Mouse (Mus musculus) urinary bladder, postnatal 14 days (tissue): ENCODE results near the gene Rere.
"Not testable (repeated sequence)": the region's sequence is repeated elsewhere in the genome, so short reads cannot be mapped to it uniquely, and the experiment has no call there.

Experiments
- DNase-seq: peaks from one replicate; pipeline ENCODE4 v3.0.0; 2021; ENCODE audit warnings: low spot score

Gene Rere

DNA sequence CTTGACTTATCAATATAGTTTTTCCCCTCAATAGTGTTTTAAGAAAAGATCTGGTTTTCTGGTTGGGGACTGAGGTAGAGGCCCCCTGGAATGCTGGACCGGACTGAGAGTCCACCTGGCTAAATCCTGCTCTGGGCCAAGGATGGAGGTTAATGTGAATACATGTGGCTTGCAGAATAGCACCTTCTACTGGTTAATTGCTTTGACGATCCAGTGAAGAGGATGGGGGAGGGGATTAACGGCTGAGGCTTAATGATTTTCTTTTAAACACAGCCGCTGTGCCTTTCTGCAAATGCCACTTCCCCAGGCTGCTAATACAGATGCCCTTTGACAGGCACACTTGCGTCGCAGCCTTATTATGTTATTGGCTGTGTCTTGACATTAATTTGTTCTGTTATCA lies 2.5 kb downstream of the Rere start:
- DNase-seq, result no peak

DNA sequence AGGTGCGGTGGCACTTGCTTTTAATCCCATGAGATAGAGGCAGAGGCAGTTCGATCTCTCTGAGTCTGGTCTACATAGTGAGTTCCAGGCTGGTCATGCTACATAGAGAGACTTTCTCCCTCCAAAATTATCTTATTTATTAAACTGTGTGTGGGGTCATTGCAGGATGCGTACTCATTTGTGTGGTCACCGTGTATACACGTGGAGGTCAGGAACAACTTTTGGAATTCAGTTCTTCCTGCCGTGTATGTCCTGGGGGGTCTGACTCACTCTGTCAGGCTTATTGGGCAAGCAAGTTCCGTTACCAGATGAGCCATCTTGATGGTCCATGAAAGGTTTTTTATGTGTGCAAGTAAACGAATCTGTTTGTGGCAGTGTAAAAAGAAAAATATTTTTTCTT lies 5.5 kb downstream of the Rere start:
- no peak for DNase-seq

GRCm38 (mm10) chr4:150287463-150287862 lies 6.0 kb downstream of the Rere start:
- not testable (repeated sequence) for DNase-seq

DNA sequence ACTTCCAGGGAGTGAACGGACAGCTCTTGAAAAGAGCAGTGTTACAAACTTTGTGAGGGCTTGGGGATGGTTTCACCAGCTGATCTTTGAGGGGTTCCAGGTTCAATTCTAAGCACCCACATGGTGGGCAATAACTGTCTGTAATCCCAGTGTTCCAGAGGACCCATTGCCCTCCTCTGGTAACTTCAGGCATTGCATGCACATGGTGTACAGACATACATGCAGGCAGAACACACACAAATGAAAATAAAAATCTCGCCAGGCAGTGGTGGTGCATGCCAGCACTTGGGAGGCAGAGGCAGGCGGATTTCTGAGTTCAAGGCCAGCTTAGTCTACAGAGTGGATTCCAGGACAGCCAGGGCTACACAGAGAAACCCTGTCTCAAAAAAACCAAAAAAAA lies 10.5 kb downstream of the Rere start:
- DNase-seq, result no peak

DNA sequence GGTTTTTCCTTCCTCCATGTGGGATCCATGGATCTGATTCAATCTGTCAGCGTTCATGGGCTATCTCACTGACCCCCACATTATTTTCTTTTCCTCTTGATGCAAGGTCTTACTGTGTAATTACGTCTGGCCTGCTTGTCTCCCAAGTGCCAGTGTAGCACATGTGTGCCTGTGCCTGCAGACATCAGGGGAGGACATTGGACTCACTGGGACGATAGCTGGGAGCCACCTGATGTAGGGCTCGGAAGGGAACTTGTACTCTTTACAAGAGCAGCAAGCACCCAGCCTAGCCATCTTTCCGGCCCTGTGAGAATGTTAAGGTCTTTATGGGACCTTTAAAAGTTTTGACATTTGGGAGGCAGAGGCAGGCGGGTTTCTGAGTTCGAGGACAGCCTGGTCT lies 13.4 kb downstream of the Rere start:
- DNase-seq, result no peak

- no peak for DNase-seq
Observed at GRCm38 (mm10) chr4:150295966-150296365, 14.5 kb downstream of the Rere start.

DNA sequence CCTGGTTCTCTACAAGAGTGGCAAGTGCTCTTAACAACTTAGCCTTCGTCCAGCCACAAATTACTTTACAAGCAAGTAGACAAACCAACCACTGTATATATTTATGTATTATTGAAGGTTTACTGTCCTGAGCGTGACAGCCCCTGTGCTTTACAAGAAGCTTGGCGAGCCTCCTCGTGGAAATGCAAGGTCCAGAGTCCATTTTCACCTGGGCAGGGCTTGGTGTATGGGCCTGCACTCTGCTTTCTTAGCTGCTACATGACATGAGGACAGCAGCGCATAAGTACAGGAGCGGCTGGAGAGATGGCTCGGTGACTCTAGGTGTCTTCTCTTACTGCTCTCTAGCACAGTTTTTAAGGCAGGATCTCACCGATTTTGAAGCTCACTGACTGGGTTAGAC lies 21.3 kb downstream of the Rere start:
- no peak for DNase-seq

- no peak for DNase-seq
Observed at GRCm38 (mm10) chr4:150306701-150307100, 25.3 kb downstream of the Rere start.

DNA sequence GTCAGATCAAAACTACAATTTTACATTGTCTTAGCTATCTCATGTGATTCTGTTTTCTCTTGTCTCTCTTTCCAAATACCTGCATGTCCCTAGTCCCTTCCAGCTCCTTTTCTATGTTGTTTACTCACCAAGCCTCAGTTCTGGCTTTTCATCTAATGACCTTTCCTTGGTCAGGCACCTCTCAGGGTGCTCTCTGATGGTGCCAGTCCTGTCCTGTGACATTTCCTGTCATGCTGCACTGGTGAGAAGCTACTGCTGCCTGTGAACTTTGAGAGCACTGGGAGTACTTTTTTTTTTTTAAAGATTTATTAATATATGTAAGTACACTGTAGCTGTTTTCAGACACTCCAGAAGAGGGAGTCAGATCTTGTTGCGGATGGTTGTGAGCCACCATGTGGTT lies 25.8 kb downstream of the Rere start:
- no peak for DNase-seq

GRCm38 (mm10) chr4:150311431-150311830 lies 30.0 kb downstream of the Rere start:
- DNase-seq, result no peak

DNA sequence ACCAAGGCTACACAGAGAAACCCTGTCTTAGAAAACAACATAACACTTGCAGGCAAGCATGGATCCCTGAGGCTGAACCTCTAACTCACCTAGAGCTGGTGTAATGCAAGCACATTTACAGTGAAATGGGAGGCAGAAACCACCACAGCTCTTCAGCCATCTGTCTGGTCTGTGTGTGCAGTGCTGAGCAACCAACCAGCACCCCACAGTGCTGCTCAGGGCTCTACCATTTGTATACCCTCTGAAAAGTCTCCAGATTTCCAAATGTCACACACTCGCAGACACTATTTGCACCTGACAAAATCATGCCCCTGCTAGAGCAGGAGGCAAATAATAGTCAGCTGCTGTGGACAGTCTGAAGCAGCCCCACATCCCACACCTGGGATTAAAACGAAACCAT lies 31.2 kb downstream of the Rere start:
- DNase-seq, result no peak

- DNase-seq, result no peak
Observed at GRCm38 (mm10) chr4:150315301-150315700, 33.9 kb downstream of the Rere start.

GRCm38 (mm10) chr4:150316546-150316945 lies 35.1 kb downstream of the Rere start:
- no peak for DNase-seq

GRCm38 (mm10) chr4:150325046-150325801 lies 43.8 kb downstream of the Rere start:
- no peak for DNase-seq

DNA sequence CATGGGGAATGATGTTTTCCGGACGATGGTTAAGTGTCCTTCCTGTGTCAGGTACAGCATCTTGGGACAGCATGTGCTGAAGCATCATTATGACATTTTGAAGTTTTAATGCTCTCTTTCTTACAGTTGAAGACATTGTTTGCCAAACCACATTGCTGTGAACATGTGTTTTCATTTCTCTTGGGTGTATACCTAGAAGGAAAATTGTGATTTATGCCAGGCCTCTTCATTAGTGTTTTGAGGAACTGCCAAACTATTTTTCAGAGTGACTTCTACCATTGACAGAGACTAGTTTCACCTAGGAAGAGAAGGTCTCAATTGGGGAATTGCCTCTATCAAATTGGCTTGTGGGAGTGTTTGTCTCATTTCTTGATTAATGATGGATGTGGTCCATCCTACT lies 44.6 kb downstream of the Rere start:
- no peak for DNase-seq

DNA sequence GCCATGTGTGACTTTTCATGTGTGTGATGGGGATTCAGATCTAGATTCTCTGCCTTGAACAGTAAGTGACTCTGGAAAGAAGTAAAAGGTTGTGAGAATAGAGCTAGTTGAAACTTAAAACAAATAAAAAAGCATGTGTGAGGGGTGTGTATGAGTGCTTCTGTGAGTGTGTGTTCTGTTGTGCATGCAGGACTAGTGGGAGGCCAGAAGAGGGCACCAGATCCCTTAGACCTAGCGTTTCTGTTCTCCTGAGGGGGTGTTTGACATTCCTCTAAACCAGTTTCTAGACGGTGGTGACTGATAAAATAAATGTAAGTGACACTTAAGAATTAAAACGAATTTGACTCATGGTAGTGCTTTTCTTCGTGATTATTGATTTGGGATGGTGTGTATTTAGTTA lies 46.0 kb downstream of the Rere start:
- DNase-seq, result no peak

- DNase-seq, result no peak
Observed at GRCm38 (mm10) chr4:150333927-150334682, 52.7 kb downstream of the Rere start.

DNA sequence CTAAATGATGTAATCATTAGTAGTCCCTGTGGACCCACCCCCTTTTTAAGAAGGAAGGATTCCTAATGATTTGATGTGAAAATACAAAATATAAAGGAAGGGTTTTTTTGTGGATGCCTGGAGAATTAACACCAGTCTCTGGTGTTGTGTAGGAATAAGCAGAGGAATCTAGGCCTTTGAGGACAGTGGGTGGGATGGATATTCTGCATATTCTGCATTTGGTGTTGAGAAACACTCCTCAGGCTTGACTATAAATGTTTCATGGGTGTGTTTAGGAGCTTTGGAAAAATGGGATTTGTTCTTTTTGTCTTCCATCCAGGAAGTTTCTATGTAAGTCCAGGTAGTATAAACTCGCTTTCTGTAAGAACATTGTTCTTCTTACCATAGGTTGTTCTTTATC lies 55.8 kb downstream of the Rere start:
- DNase-seq, result no peak

DNA sequence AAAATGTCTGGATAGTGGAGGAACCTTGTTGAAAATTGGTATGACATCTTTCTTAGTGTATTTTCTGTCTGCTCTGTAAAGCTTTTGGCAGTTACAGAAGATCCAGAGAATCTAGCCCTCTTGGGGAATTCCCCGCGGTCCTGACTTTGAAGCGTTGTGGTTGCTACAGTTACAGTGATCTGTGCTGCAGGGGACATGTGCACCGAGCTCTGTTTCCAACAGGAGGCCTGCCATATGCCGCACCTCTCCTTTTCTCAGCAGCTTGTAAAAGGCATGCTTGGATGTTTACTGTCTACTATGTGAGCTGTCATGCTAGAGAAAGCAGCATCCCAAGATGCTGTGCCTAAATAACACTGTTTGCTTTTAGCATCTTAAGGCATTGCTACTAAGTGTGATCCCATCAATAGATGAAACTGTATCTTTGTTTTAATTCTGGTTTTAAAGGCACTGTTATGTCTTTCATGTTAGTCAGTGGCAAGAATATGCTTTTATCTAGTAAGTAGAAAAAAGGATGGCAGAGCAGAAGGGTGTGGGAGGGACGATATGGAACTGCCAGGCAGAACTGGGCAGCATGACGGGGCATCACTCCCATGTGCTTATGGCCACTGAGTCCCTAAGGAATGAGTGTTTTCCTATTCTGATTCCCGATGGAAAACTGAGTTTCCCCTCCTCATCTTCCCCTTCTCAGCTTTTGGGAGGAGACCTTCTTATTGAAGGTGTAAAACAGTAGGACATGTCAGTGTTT lies 57.6 kb downstream of the Rere start:
- no peak for DNase-seq

DNA sequence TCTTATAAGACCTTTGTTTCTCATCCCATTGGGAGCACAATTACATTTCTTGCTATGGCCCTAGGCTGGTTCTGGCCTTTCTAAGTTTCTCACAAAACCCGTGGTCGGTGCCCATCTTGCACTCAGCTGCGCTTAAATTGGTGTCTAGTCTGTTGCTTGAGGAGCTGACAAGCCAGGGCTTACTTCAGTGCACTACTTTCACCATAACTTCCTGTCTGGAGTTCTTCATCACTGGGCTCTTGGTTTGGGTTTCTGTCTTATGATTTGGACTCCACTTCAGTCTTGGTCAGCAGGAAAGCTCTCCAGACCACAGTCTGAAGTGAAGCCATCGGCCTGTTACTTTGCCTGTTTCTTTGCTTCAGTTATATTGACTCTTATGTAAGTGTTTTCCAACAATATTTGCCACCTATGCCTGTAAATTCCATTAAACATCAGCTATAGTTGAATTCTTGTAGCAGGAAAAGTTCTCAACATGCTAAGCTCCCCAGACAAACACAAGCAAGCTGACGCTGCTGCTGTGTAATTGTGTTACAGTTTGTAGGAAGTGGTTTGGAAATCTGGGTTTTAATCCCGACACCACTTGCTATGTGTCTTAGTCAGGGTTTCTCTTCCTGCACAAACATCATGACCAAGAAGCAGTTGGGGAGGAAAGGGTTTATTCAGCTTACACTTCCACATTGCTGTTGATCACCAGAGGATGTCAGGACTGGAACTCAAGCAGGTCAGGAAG lies 59.5 kb downstream of the Rere start:
- no peak for DNase-seq

- DNase-seq, result no peak
Observed at GRCm38 (mm10) chr4:150344526-150344925, 63.1 kb downstream of the Rere start.

- DNase-seq, result no peak
Observed at GRCm38 (mm10) chr4:150346651-150347386, 65.4 kb downstream of the Rere start.
